Mouse (Mus musculus) heart, postnatal 0 days (tissue): ENCODE measurements around the gene Ercc4.

Source experiments
- CTCF ChIP-seq: IDR thresholded peaks from 2 replicates; pipeline ENCODE4 v1.5.1; 2016; ENCODE audit warnings: antibody characterized with exemption, control low read depth, low read depth
- EP300 ChIP-seq: IDR thresholded peaks from 2 replicates; pipeline ENCODE4 v1.6.1; 2016; ENCODE audit warnings: antibody characterized with exemption, low read depth

DNA sequence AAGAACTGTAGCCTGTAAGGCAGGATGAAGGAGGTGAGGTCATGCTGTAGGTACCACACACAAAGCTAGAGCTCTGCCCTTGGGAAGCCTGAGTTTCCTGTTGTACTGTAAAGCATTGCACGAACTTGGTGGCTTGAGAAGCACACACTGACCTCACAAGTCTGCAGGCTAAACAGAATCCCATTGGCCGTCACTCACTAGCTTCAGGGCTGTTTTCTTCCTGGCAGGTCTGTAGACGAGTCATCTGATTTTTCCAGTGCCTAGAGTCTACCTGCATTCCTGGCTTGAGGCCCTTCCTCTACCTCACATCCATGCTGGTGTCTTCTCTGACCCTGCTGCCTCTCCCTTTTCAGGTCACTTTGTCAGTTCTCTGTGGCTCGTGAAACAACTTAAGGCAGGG lies 36.7 kb downstream of the Ercc4 start:
- TF ChIP-seq CTCF, result no peak
- no peak for TF ChIP-seq EP300
